Mouse (Mus musculus) kidney, embryonic 14.5 days (tissue): ENCODE measurements at regions not wholly inside any gene's neighbourhood (a gene's known extent, or its start where the extent isn't known, plus 50 kb on each side); places are given as distances from the start of the nearest gene placed in this dataset.

ENCODE experiments used
- ATAC-seq: fragments of 200-750 bp; cut with Nextera tagmentation; 2 replicates; pipeline ENCODE4 v1.8.0; 2017; ENCODE audit warnings: moderate number of reproducible peaks, mild to moderate bottlenecking, moderate TSS enrichment, moderate library complexity; ENCODE audit not compliant: low FRiP score, low TSS enrichment
- H3K27ac ChIP-seq: fragments of 300-500 bp; sonication (generic); 2 replicates; pipeline ENCODE4 v1.5.1; 2014; ENCODE audit warnings: low read depth, mild to moderate bottlenecking, low read length, moderate library complexity, mixed read lengths
- H3K27me3 ChIP-seq: fragments of 300-500 bp; sonication (generic); 2 replicates; pipeline ENCODE4 v1.6.1; 2014; ENCODE audit warnings: mild to moderate bottlenecking, low read length; ENCODE audit not compliant: control insufficient read depth, insufficient read depth
- H3K36me3 ChIP-seq: fragments of 300-500 bp; sonication (generic); 2 replicates; pipeline ENCODE4 v1.6.1; 2014; ENCODE audit warnings: low read length, mixed read lengths; ENCODE audit not compliant: control insufficient read depth, insufficient read depth
- H3K4me1 ChIP-seq: fragments of 300-500 bp; sonication (generic); 2 replicates; pipeline ENCODE4 v1.6.1; 2014; ENCODE audit warnings: low read length, mixed read lengths; ENCODE audit not compliant: control insufficient read depth, insufficient read depth
- H3K4me2 ChIP-seq: fragments of 300-500 bp; sonication (generic); replicated peaks from 2 replicates; pipeline ENCODE4 v1.6.1; 2014; ENCODE audit warnings: low read depth, mild to moderate bottlenecking, low read length
- H3K4me3 ChIP-seq: fragments of 300-500 bp; sonication (generic); 2 replicates; pipeline ENCODE4 v1.5.1; 2014; ENCODE audit warnings: mild to moderate bottlenecking, low read length
- H3K9ac ChIP-seq: fragments of 300-500 bp; sonication (generic); 2 replicates; pipeline ENCODE4 v1.6.1; 2014; ENCODE audit warnings: low read depth, mild to moderate bottlenecking, low read length, moderate library complexity
- H3K9me3 ChIP-seq: fragments of 300-500 bp; sonication (generic); 2 replicates; pipeline ENCODE4 v1.6.1; 2016; ENCODE audit warnings: low read length; ENCODE audit not compliant: control insufficient read depth
- WGBS: fragments of 180-500 bp; shearing (Covaris S2); extraction: QIAGEN DNeasy Blood & Tissue Kit; methylation state at CpG from one replicate; pipeline ENCODE4 v1.1.7; 2014; 5-methylcytosine and 5-hydroxymethylcytosine counted together

DNA sequence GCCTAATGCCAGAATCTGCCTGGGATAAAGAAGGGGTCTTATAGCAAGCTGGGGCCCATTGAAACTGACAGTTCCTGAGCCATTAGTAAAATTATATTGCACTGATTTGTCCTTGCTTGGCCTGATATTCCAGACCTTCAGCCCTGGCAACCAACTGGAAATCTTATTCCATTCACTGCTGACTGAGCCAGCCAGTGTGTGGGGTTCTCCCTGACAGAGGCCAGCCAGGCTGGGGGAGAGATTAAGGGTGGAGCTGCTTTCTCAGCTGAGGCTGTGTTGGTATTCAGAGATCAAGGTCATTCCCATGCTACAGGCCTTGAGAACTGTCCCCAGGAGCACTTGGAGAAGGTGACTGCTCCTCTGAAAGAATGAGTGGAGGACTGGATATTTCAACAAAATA is 226.9 kb downstream of the Ar start:
- Histone ChIP-seq H3K9ac (no peak overlapping the region), H3K4me2 (no peak overlapping the region), H3K9me3 (no peaks in the 10 kb centered on the region), H3K27ac (no peak overlapping the region), H3K27me3 (no peaks in the 10 kb centered on the region), H3K36me3 (no peaks in the 10 kb centered on the region), H3K4me1 (no peaks in the 10 kb centered on the region), H3K4me3 (no peak overlapping the region)
- ATAC-seq: no peak

- Histone ChIP-seq H3K9me3 (no peaks in the 10 kb centered on the region), H3K4me3 (no peak overlapping the region), H3K4me1 (no peaks in the 10 kb centered on the region), H3K36me3 (no peaks in the 10 kb centered on the region), H3K4me2 (no peak overlapping the region), H3K27me3 (no peaks in the 10 kb centered on the region; the same call in 1 of the 2 replicates), H3K27ac (no peak overlapping the region), H3K9ac (no peak overlapping the region)
- ATAC-seq: peak; percentile 52; the same call in 1 of the 2 replicates
- 69% methylated on average over 7 of the region's 7 CpGs for WGBS
These were observed 231.8 kb downstream of the Ar start for GRCm38 (mm10) chrX:98380247-98380905.

GRCm38 (mm10) chrX:98384017-98384416 is 235.4 kb downstream of the Ar start:
- WGBS: 79% methylated on average over 1 of the region's 1 CpGs
- no peak overlapping the region for H3K4me2 ChIP-seq

DNA sequence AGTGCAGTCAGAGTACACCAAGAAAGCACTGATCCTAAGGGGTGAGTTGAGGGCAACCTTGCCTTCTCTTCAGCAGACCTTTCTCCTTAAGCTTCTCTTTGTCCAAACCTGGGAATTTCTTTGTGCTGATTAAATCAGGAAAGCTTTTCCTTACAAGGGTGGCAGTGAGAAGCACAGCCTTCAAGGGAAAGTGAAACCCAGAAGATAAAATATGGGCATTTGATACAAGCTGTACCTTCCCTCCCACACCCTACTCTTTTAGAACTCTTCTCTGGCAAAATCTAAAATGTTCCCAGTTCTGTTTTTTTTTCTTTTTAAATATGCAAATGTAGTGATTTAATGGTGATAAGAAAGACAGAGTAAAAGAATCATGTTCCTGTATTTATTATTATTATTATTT is 243.8 kb downstream of the Ar start:
- no peaks in the 10 kb centered on the region for H3K9me3 ChIP-seq
- no peak overlapping the region for H3K9ac ChIP-seq
- H3K4me3 ChIP-seq: no peak overlapping the region
- no peaks in the 10 kb centered on the region for H3K4me1 ChIP-seq
- ATAC-seq: no peak
- no peak overlapping the region for H3K4me2 ChIP-seq
- H3K27me3 ChIP-seq: no peaks in the 10 kb centered on the region
- H3K27ac ChIP-seq: no peak overlapping the region
- H3K36me3 ChIP-seq: no peaks in the 10 kb centered on the region

More at GRCm38 (mm10) chrX:98384017-98384416, 235.4 kb downstream of the Ar start:
- Histone ChIP-seq H3K4me3 (no peak overlapping the region), H3K4me1 (no peaks in the 10 kb centered on the region), H3K27me3 (no peaks in the 10 kb centered on the region; the same call in 1 of the 2 replicates), H3K9ac (no peak overlapping the region), H3K27ac (no peak overlapping the region), H3K9me3 (no peaks in the 10 kb centered on the region), H3K36me3 (no peaks in the 10 kb centered on the region)
- no peak for ATAC-seq

DNA sequence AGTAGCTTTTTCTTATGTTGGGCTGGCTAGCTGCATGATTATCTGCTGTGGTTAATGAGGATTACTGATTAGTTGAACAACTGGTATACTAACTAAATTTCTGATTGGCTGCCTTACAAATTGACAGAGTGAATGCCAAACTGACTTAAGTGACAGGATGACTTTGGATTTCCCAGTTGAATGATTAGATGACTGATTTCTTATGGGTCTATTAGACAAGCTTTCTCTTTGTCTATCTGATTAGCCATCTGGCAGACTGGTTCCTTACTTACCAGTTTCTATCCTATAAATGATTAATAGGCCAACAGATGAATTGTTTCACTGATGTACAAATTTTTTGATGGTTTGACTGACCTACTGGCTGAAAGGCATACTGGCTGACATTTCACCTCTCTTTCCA is 260.5 kb downstream of the Ar start:
- H3K27me3 ChIP-seq: no peaks in the 10 kb centered on the region
- no peak overlapping the region for H3K27ac ChIP-seq
- no peak overlapping the region for H3K9ac ChIP-seq
- no peaks in the 10 kb centered on the region for H3K36me3 ChIP-seq
- H3K4me3 ChIP-seq: no peak overlapping the region
- H3K4me1 ChIP-seq: no peaks in the 10 kb centered on the region
- no peak for ATAC-seq
- H3K9me3 ChIP-seq: no peaks in the 10 kb centered on the region
- H3K4me2 ChIP-seq: no peak overlapping the region

GRCm38 (mm10) chrX:98419437-98419836 is 270.9 kb downstream of the Ar start:
- Histone ChIP-seq H3K36me3 (no peaks in the 10 kb centered on the region), H3K4me2 (no peak overlapping the region), H3K27me3 (no peaks in the 10 kb centered on the region), H3K27ac (no peak overlapping the region), H3K4me3 (no peak overlapping the region), H3K9ac (no peak overlapping the region), H3K9me3 (no peaks in the 10 kb centered on the region), H3K4me1 (no peaks in the 10 kb centered on the region)
- ATAC-seq: no peak

- no peaks in the 10 kb centered on the region for H3K9me3 ChIP-seq
- no peak overlapping the region for H3K4me2 ChIP-seq
- no peak overlapping the region for H3K27ac ChIP-seq
- WGBS: 78% methylated on average over 2 of the region's 2 CpGs
- ATAC-seq: no peak
- no peaks in the 10 kb centered on the region for H3K27me3 ChIP-seq
- H3K36me3 ChIP-seq: no peaks in the 10 kb centered on the region
- H3K9ac ChIP-seq: no peak overlapping the region
- H3K4me1 ChIP-seq: no peaks in the 10 kb centered on the region
- no peak overlapping the region for H3K4me3 ChIP-seq
These were observed 303.5 kb downstream of the Ar start for GRCm38 (mm10) chrX:98452026-98452425.

GRCm38 (mm10) chrX:98476473-98477254 is 328.1 kb downstream of the Ar start:
- Histone ChIP-seq H3K4me1 (no peaks in the 10 kb centered on the region), H3K9me3 (no peaks in the 10 kb centered on the region), H3K27ac (no peak overlapping the region), H3K4me2 (no peak overlapping the region), H3K9ac (no peak overlapping the region), H3K36me3 (no peaks in the 10 kb centered on the region), H3K27me3 (no peaks in the 10 kb centered on the region), H3K4me3 (no peak overlapping the region)
- no peak for ATAC-seq
- 91% methylated on average over 4 of the region's 4 CpGs for WGBS
